Mouse (Mus musculus) neural tube, embryonic 12.5 days (tissue): ENCODE measurements around the gene Wap. TPM values are rescaled to one million over a fixed set of nuclear protein-coding genes. Genes with fewer than 3 reads are reported as not detected.

ENCODE experiments used
- ATAC-seq: fragments of 200-750 bp; cut with Nextera tagmentation; 2 replicates; pipeline ENCODE4 v1.8.0; 2017; ENCODE audit warnings: low read depth, mild to moderate bottlenecking, moderate TSS enrichment, moderate library complexity; ENCODE audit not compliant: low FRiP score
- H3K27ac ChIP-seq: fragments of 300-500 bp; sonication (generic); 2 replicates; pipeline ENCODE4 v1.5.1; 2016
- H3K27me3 ChIP-seq: fragments of 300-500 bp; sonication (generic); replicated peaks from 2 replicates; pipeline ENCODE4 v1.6.1; 2016; ENCODE audit warnings: mild to moderate bottlenecking
- H3K36me3 ChIP-seq: fragments of 300-500 bp; sonication (generic); 2 replicates; pipeline ENCODE4 v1.6.1; 2016; ENCODE audit warnings: mild to moderate bottlenecking
- H3K4me1 ChIP-seq: fragments of 300-500 bp; sonication (generic); 2 replicates; pipeline ENCODE4 v1.6.1; 2016
- H3K4me2 ChIP-seq: fragments of 300-500 bp; sonication (generic); replicated peaks from 2 replicates; pipeline ENCODE4 v1.6.1; 2016; ENCODE audit warnings: mild to moderate bottlenecking
- H3K4me3 ChIP-seq: fragments of 300-500 bp; sonication (generic); 2 replicates; pipeline ENCODE4 v1.5.1; 2016
- H3K9ac ChIP-seq: fragments of 300-500 bp; sonication (generic); 2 replicates; pipeline ENCODE4 v1.6.1; 2016; ENCODE audit warnings: mild to moderate bottlenecking
- H3K9me3 ChIP-seq: fragments of 300-500 bp; sonication (generic); 2 replicates; pipeline ENCODE4 v1.6.1; 2016; ENCODE audit warnings: mild to moderate bottlenecking
- WGBS: fragments of 180-500 bp; shearing (Covaris S2); methylation state at CpG from one replicate; pipeline ENCODE4 v1.1.7; 2016; 5-methylcytosine and 5-hydroxymethylcytosine counted together
- polyA plus RNA-seq: library from polyadenylated mRNA; unstranded; fragments of >200 nt; fragmentation: Nextera tagmentation; extraction: Ambion mirVana; gene quantifications from 2 replicates; pipeline ENCODE4 v1.2.1, GENCODE M21; 2016

The Wap gene
- not detected in 2 replicates for polyA plus RNA-seq

GRCm38 (mm10) chr11:6638537-6638936 lies at the start of gene Wap:
TSS of gene Wap (minus strand) at chr11:6638637.
- Histone ChIP-seq H3K4me2 (no peak within 1 kb of the TSS), H3K4me3 (no peak within 1 kb of the TSS), H3K9ac (no peak within 1 kb of the TSS), H3K9me3 (no peaks in the 10 kb centered on the region), H3K36me3 (no peaks in the 10 kb centered on the region), H3K27me3 (no peaks in the 10 kb centered on the region), H3K4me1 (no peaks in the 10 kb centered on the region), H3K27ac (no peak within 1 kb of the TSS)
- WGBS: 92% methylated on average over 4 of the region's 4 CpGs
- ATAC-seq: no peak

GRCm38 (mm10) chr11:6684741-6685140 lies 46.3 kb upstream of the Wap start:
- Histone ChIP-seq H3K27me3 (no peaks in the 10 kb centered on the region), H3K4me3 (no peak overlapping the region), H3K9me3 (no peaks in the 10 kb centered on the region), H3K27ac (no peak overlapping the region), H3K4me2 (no peak overlapping the region), H3K4me1 (peaks cover 12% of the 10 kb centered on the region), H3K36me3 (no peaks in the 10 kb centered on the region), H3K9ac (no peak overlapping the region)
- no peak for ATAC-seq
- WGBS: 60% methylated on average over 3 of the region's 3 CpGs

GRCm38 (mm10) chr11:6680397-6680818 lies 42.0 kb upstream of the Wap start:
- Histone ChIP-seq H3K9ac (no peak overlapping the region), H3K9me3 (no peaks in the 10 kb centered on the region), H3K4me3 (no peak overlapping the region), H3K27me3 (no peaks in the 10 kb centered on the region), H3K4me1 (peaks cover 14% of the 10 kb centered on the region), H3K27ac (no peak overlapping the region), H3K4me2 (peak overlapping the region; percentile 40), H3K36me3 (no peaks in the 10 kb centered on the region)
- WGBS: 12% methylated on average over 10 of the region's 10 CpGs
- peak; percentile 88 for ATAC-seq

GRCm38 (mm10) chr11:6679694-6680396 lies 41.4 kb upstream of the Wap start:
- Histone ChIP-seq H3K4me1 (peaks cover 14% of the 10 kb centered on the region), H3K4me3 (no peak overlapping the region), H3K9me3 (no peaks in the 10 kb centered on the region), H3K27ac (no peak overlapping the region), H3K36me3 (no peaks in the 10 kb centered on the region), H3K9ac (no peak overlapping the region), H3K27me3 (no peaks in the 10 kb centered on the region), H3K4me2 (peak overlapping the region; percentile 40)
- ATAC-seq: peak; percentile 41; the same call in 1 of the 2 replicates
- WGBS: 64% methylated on average over 17 of the region's 17 CpGs

- Histone ChIP-seq H3K27ac (no peak overlapping the region), H3K36me3 (no peaks in the 10 kb centered on the region), H3K4me2 (no peak overlapping the region), H3K27me3 (no peaks in the 10 kb centered on the region), H3K9me3 (no peaks in the 10 kb centered on the region), H3K4me1 (peaks cover 14% of the 10 kb centered on the region), H3K4me3 (no peak overlapping the region), H3K9ac (no peak overlapping the region)
- no peak for ATAC-seq
- WGBS: 27% methylated on average over 7 of the region's 7 CpGs
These were observed 39.1 kb upstream of the Wap start for GRCm38 (mm10) chr11:6677530-6677929.

- 86% methylated on average over 9 of the region's 9 CpGs for WGBS
- H3K9ac ChIP-seq: no peak overlapping the region
- no peak overlapping the region for H3K27ac ChIP-seq
- H3K36me3 ChIP-seq: no peaks in the 10 kb centered on the region
- no peak overlapping the region for H3K4me3 ChIP-seq
- no peak for ATAC-seq
- peaks cover 14% of the 10 kb centered on the region for H3K4me1 ChIP-seq
- no peak overlapping the region for H3K4me2 ChIP-seq
- H3K9me3 ChIP-seq: no peaks in the 10 kb centered on the region
- no peaks in the 10 kb centered on the region for H3K27me3 ChIP-seq
These were observed 38.2 kb upstream of the Wap start for GRCm38 (mm10) chr11:6676641-6677040.

- no peak for ATAC-seq
- Histone ChIP-seq H3K4me2 (no peak overlapping the region), H3K9ac (no peak overlapping the region), H3K27ac (no peak overlapping the region), H3K36me3 (no peaks in the 10 kb centered on the region), H3K4me3 (no peak overlapping the region), H3K9me3 (no peaks in the 10 kb centered on the region), H3K27me3 (no peaks in the 10 kb centered on the region), H3K4me1 (peaks cover 8% of the 10 kb centered on the region)
- 69% methylated on average over 7 of the region's 7 CpGs for WGBS
These were observed 37.0 kb upstream of the Wap start for GRCm38 (mm10) chr11:6675402-6675801.

- Histone ChIP-seq H3K4me1 (peaks cover 2% of the 10 kb centered on the region; the same call in 1 of the 2 replicates), H3K9me3 (no peaks in the 10 kb centered on the region), H3K4me2 (no peak overlapping the region), H3K27ac (no peak overlapping the region), H3K4me3 (no peak overlapping the region), H3K27me3 (no peaks in the 10 kb centered on the region), H3K36me3 (no peaks in the 10 kb centered on the region), H3K9ac (no peak overlapping the region)
- WGBS: 92% methylated on average over 9 of the region's 9 CpGs
- no peak for ATAC-seq
These were observed 36.3 kb upstream of the Wap start for GRCm38 (mm10) chr11:6674701-6675100.

- Histone ChIP-seq H3K36me3 (no peaks in the 10 kb centered on the region), H3K27ac (no peak overlapping the region), H3K9ac (no peak overlapping the region), H3K4me1 (no peaks in the 10 kb centered on the region), H3K4me2 (no peak overlapping the region), H3K27me3 (no peaks in the 10 kb centered on the region), H3K4me3 (no peak overlapping the region), H3K9me3 (no peaks in the 10 kb centered on the region)
- no peak for ATAC-seq
- 88% methylated on average over 4 of the region's 4 CpGs for WGBS
These were observed 32.4 kb upstream of the Wap start for GRCm38 (mm10) chr11:6670826-6671225.

GRCm38 (mm10) chr11:6670044-6670443 lies 31.6 kb upstream of the Wap start:
- no peak overlapping the region for H3K9ac ChIP-seq
- WGBS: 49% methylated on average over 2 of the region's 2 CpGs
- no peak for ATAC-seq

GRCm38 (mm10) chr11:6669041-6669440 lies 30.6 kb upstream of the Wap start:
- Histone ChIP-seq H3K9ac (no peak overlapping the region), H3K4me1 (no peaks in the 10 kb centered on the region), H3K36me3 (no peaks in the 10 kb centered on the region), H3K27me3 (no peaks in the 10 kb centered on the region), H3K9me3 (no peaks in the 10 kb centered on the region), H3K4me2 (no peak overlapping the region), H3K27ac (no peak overlapping the region), H3K4me3 (no peak overlapping the region)
- 24% methylated on average over 9 of the region's 9 CpGs for WGBS
- no peak for ATAC-seq

More at GRCm38 (mm10) chr11:6670044-6670443, 31.6 kb upstream of the Wap start:
- H3K4me3 ChIP-seq: no peak overlapping the region
- H3K4me1 ChIP-seq: no peaks in the 10 kb centered on the region
- H3K36me3 ChIP-seq: no peaks in the 10 kb centered on the region
- no peaks in the 10 kb centered on the region for H3K9me3 ChIP-seq
- H3K27ac ChIP-seq: no peak overlapping the region
- no peaks in the 10 kb centered on the region for H3K27me3 ChIP-seq
- no peak overlapping the region for H3K4me2 ChIP-seq

- Histone ChIP-seq H3K27ac (no peak overlapping the region), H3K4me1 (no peaks in the 10 kb centered on the region), H3K27me3 (no peaks in the 10 kb centered on the region), H3K9ac (no peak overlapping the region), H3K4me2 (no peak overlapping the region), H3K36me3 (no peaks in the 10 kb centered on the region), H3K4me3 (no peak overlapping the region), H3K9me3 (no peaks in the 10 kb centered on the region)
- 88% methylated on average over 2 of the region's 2 CpGs for WGBS
- no peak for ATAC-seq
These were observed 28.2 kb upstream of the Wap start for GRCm38 (mm10) chr11:6666634-6667033.

GRCm38 (mm10) chr11:6661206-6661605 lies 22.8 kb upstream of the Wap start:
- Histone ChIP-seq H3K9ac (no peak overlapping the region), H3K4me2 (0 out of 2 replicates have a peak overlapping the region, but pooled peaks have one; percentile 5), H3K4me3 (no peak overlapping the region), H3K36me3 (no peaks in the 10 kb centered on the region), H3K27me3 (no peaks in the 10 kb centered on the region), H3K4me1 (peaks cover 13% of the 10 kb centered on the region), H3K9me3 (no peaks in the 10 kb centered on the region), H3K27ac (no peak overlapping the region)
- no peak for ATAC-seq
- 44% methylated on average over 14 of the region's 14 CpGs for WGBS
